Mouse (Mus musculus) heart, adult 9 months (tissue): Measurements from ENCODE around the gene Gm20917.
"Not testable (repeated sequence)": the region's sequence is repeated elsewhere in the genome, so short reads cannot be mapped to it uniquely, and the experiment has no call there.

Experiments used
- DNase-seq, 2 experiments: peaks; one replicate each; pipeline ENCODE4 v3.0.0; 2022; ENCODE audit warnings: low spot score in 2 of 2

The Gm20917 gene

DNA sequence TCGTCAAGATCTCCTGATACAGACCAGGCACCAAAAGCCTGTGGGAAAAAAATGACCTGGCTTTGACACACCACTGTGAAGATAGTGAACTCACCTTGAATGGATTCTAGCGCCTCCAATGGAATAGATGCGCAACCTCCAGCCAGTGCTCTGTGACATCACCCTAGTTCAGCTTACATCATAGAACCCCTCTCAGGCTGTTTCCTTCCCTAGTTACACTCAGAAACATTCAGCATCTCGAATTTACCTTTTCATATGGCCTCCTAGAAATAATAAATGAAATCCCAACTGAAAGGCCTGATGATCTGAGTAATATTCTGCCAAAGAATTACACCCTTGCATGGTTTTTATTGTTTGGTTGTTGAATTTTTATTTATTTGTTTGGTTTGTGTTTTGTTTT is at the start of gene Gm20917:
Gene Gm20917, minus strand, starts transcription at position 101 of the 400 bp plus-strand sequence.
- DNase-seq = not testable (repeated sequence)
